Mouse (Mus musculus) MEL (cell line): ENCODE measurements at regions not wholly inside any gene's neighbourhood (a gene's known extent, or its start where the extent isn't known, plus 50 kb on each side); places are given as distances from the start of the nearest gene placed in this dataset.

Experiments
- DNase-seq: peaks from one replicate; pipeline ENCODE4 v3.0.0; 2011; ENCODE audit warnings: low read depth, low spot score
- H3K27ac ChIP-seq: 2 replicates; pipeline ENCODE4 v1.5.1; 2012; ENCODE audit warnings: low read depth, mild to moderate bottlenecking, control low read depth, low read length, moderate library complexity; ENCODE audit not compliant: control insufficient read depth
- H3K27me3 ChIP-seq, 2 experiments: fragments of 150-350 bp in 1 of 2; sonication (generic) in 1 of 2; 2 replicates each; pipeline ENCODE4 v1.6.1; 2012; ENCODE audit warnings: low read length in 2 of 2, mild to moderate bottlenecking in 2 of 2, improper control_type of control experiment in 1 of 2, moderate library complexity in 1 of 2; ENCODE audit not compliant: insufficient read depth in 2 of 2, control insufficient read depth in 1 of 2
- H3K36me3 ChIP-seq, 2 experiments: 2 replicates each; pipeline ENCODE4 v1.6.1; 2012 to 2014; ENCODE audit warnings: low read length in 2 of 2, improper control_type of control experiment in 1 of 2, inconsistent platforms in 1 of 2, mild to moderate bottlenecking in 1 of 2; ENCODE audit not compliant: insufficient read depth in 2 of 2, control insufficient read depth in 1 of 2
- H3K4me1 ChIP-seq, 2 experiments: fragments of 150-350 bp in 1 of 2; sonication (generic) in 1 of 2; 2 replicates each; pipeline ENCODE4 v1.6.1; 2012; ENCODE audit warnings: low read length in 2 of 2, improper control_type of control experiment in 1 of 2, mild to moderate bottlenecking in 1 of 2; ENCODE audit not compliant: insufficient read depth in 2 of 2, control insufficient read depth in 1 of 2
- H3K4me3 ChIP-seq, 2 experiments: fragments of 150-350 bp in 1 of 2; sonication (generic) in 1 of 2; 2 replicates each; pipeline ENCODE4 v1.5.1; 2012; ENCODE audit warnings: low read depth in 2 of 2, low read length in 2 of 2, mild to moderate bottlenecking in 2 of 2, moderate library complexity in 2 of 2, control low read depth in 1 of 2, improper control_type of control experiment in 1 of 2; ENCODE audit not compliant: control insufficient read depth in 1 of 2, insufficient read depth in 1 of 2
- H3K79me2 ChIP-seq: 2 replicates; pipeline ENCODE4 v1.6.1; 2012; ENCODE audit warnings: mild to moderate bottlenecking, low read length, moderate library complexity; ENCODE audit not compliant: control insufficient read depth, poor library complexity, insufficient read depth
- H3K9ac ChIP-seq: 2 replicates; pipeline ENCODE4 v1.6.1; 2012; ENCODE audit warnings: low read depth, mild to moderate bottlenecking, control low read depth, low read length, moderate library complexity; ENCODE audit not compliant: control insufficient read depth, poor library complexity, severe bottlenecking
- H3K9me3 ChIP-seq: fragments of 150-350 bp; sonication (generic); replicated peaks from 2 replicates; pipeline ENCODE4 v1.6.1; 2012; ENCODE audit warnings: mild to moderate bottlenecking, low read length, improper control_type of control experiment, moderate library complexity; ENCODE audit not compliant: insufficient read depth
- BHLHE40 ChIP-seq: IDR thresholded peaks from 2 replicates; pipeline ENCODE4 v1.6.1; 2012; ENCODE audit warnings: low read depth, mild to moderate bottlenecking, inconsistent platforms, low read length, improper control_type of control experiment, borderline replicate concordance
- CTCF ChIP-seq, 3 experiments: IDR thresholded peaks in 2 of 3; conservative IDR thresholded peaks in 1 of 3; 2 replicates each; pipeline ENCODE4 v1.5.1; 2011 to 2012; ENCODE audit warnings: low read length in 3 of 3, low read depth in 2 of 3, mild to moderate bottlenecking in 2 of 3, improper control_type of control experiment in 1 of 3, inconsistent platforms in 1 of 3, mixed read lengths in 1 of 3, moderate library complexity in 1 of 3; ENCODE audit not compliant: control insufficient read depth in 1 of 3, insufficient read depth in 1 of 3, poor library complexity in 1 of 3, severe bottlenecking in 1 of 3
- E2F4 ChIP-seq: IDR thresholded peaks from 2 replicates; pipeline ENCODE4 v1.6.1; 2011; ENCODE audit warnings: low read depth, low read length, improper control_type of control experiment, borderline replicate concordance
- ELF1 ChIP-seq: IDR thresholded peaks from 2 replicates; pipeline ENCODE4 v1.6.1; 2014; ENCODE audit warnings: low read depth, mild to moderate bottlenecking, inconsistent platforms, low read length, improper control_type of control experiment, moderate library complexity
- EP300 ChIP-seq, 2 experiments: IDR thresholded peaks; 2 replicates each; pipeline ENCODE4 v1.6.1; 2011; ENCODE audit warnings: improper control_type of control experiment in 2 of 2, low read length in 2 of 2, low read depth in 1 of 2, mild to moderate bottlenecking in 1 of 2
- KAT2A ChIP-seq: conservative IDR thresholded peaks from 2 replicates; pipeline ENCODE4 v1.6.1; 2012; ENCODE audit warnings: low read depth, low read length, improper control_type of control experiment, inconsistent platforms
- MAFK ChIP-seq: IDR thresholded peaks from 2 replicates; pipeline ENCODE4 v1.6.1; 2011; ENCODE audit warnings: low read depth, mild to moderate bottlenecking, low read length, improper control_type of control experiment, borderline replicate concordance
- MAZ ChIP-seq: IDR thresholded peaks from 2 replicates; pipeline ENCODE4 v1.6.1; 2012; ENCODE audit warnings: low read depth, mild to moderate bottlenecking, inconsistent platforms, low read length, improper control_type of control experiment
- MEF2A ChIP-seq: IDR thresholded peaks from 2 replicates; pipeline ENCODE4 v1.6.1; 2014; ENCODE audit warnings: low read depth, mild to moderate bottlenecking, inconsistent platforms, low read length, improper control_type of control experiment; ENCODE audit not compliant: poor library complexity, insufficient replicate concordance, severe bottlenecking; ENCODE audit errors: extremely low read depth
- MXI1 ChIP-seq: IDR thresholded peaks from 2 replicates; pipeline ENCODE4 v1.6.1; 2011; ENCODE audit warnings: mild to moderate bottlenecking, low read depth, low read length, improper control_type of control experiment
- MYC ChIP-seq: IDR thresholded peaks from 2 replicates; pipeline ENCODE4 v1.6.1; 2011; ENCODE audit warnings: low read depth, mild to moderate bottlenecking, low read length, improper control_type of control experiment, moderate library complexity
- NELFE ChIP-seq: IDR thresholded peaks from 2 replicates; pipeline ENCODE4 v1.6.1; 2011; ENCODE audit warnings: low read depth, low read length, improper control_type of control experiment
- RAD21 ChIP-seq: IDR thresholded peaks from 2 replicates; pipeline ENCODE4 v1.6.1; 2011; ENCODE audit warnings: mild to moderate bottlenecking, low read depth, low read length, improper control_type of control experiment
- SMC3 ChIP-seq: IDR thresholded peaks from 2 replicates; pipeline ENCODE4 v1.6.1; 2011; ENCODE audit warnings: low read depth, low read length, improper control_type of control experiment
- USF1 ChIP-seq: IDR thresholded peaks from 2 replicates; pipeline ENCODE4 v1.6.1; 2014; ENCODE audit warnings: low read depth, mild to moderate bottlenecking, inconsistent platforms, low read length, improper control_type of control experiment, moderate library complexity
- USF2 ChIP-seq, 2 experiments: IDR thresholded peaks; 2 replicates each; pipeline ENCODE4 v1.6.1; 2011 to 2012; ENCODE audit warnings: improper control_type of control experiment in 2 of 2, low read length in 2 of 2, borderline replicate concordance in 1 of 2, inconsistent platforms in 1 of 2, low read depth in 1 of 2, mild to moderate bottlenecking in 1 of 2; ENCODE audit not compliant: insufficient read depth in 1 of 2
- ZC3H11A ChIP-seq: IDR thresholded peaks from 2 replicates; pipeline ENCODE4 v1.6.1; 2012; ENCODE audit warnings: low read depth, mild to moderate bottlenecking, inconsistent platforms, low read length, improper control_type of control experiment

DNA sequence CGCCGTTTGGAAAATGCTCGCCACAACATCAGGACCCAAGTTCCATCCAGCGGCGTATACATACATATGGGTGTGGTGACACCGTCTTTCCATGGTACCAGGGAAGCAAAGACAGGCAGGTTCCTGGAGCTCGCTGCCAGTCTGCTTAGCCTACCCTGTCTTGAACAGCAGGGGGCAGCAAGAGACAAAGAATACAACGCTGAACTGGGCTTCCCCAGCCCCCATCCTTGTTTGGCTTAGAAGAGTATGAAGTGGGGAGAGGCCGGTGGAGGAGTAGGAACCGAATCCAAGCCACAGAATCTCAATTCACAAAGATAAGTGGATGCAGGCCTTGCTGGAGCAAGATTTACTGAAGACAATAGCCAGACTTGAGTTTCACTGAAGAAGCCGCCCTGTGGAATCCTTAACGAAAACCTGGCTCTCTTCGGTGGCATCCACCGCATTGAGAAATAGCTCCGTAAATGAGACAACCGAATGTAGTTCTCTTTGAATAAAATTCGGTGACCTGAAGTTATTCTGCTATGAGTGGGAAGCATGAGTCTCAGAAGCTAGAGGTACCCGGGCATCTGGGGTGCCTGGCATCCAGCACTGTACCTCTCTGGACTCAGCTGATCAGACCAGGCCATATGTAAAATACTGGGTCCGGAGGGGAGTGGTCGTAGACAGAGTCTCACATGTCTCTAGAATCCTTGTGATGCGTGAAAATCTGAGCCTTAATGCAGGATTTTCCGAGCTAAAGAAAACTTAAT, 203.0 kb downstream of the Spata18 start:
- Histone ChIP-seq H3K27ac (no peak overlapping the region), H3K4me1 (no peaks in the 10 kb centered on the region)
- TF ChIP-seq EP300 (IDR thresholded peaks at IDR 0.05; ENCODE audit: low read depth in 1 of 2, low read length in 2 of 2): no peak
- TF ChIP-seq MAZ: no peak
- peak; percentile 35; the same call in 1 of the 2 replicates for TF ChIP-seq SMC3
- peak; percentile 43 for TF ChIP-seq RAD21
- TF ChIP-seq CTCF (IDR thresholded peaks at IDR 0.05 in 2 of 3, conservative IDR thresholded peaks at IDR 0.05 in 1 of 3; ENCODE audit: control insufficient read depth in 1 of 3, insufficient read depth in 1 of 3, low read depth in 2 of 3, low read length in 3 of 3, poor library complexity in 1 of 3, severe bottlenecking in 1 of 3): peak in 2 of 3 experiments; percentile 36 to 38; a peak in 4 of 6 replicates
- no peak for TF ChIP-seq ELF1
- no peak for TF ChIP-seq BHLHE40
- TF ChIP-seq USF2 (IDR thresholded peaks at IDR 0.05; ENCODE audit: borderline replicate concordance in 1 of 2, insufficient read depth in 1 of 2, low read depth in 1 of 2, low read length in 2 of 2): no peak
- TF ChIP-seq KAT2A: no peak
- TF ChIP-seq MYC: no peak
- no peak for TF ChIP-seq MEF2A
- TF ChIP-seq, all 39 proteins: peak for 3
- Histone ChIP-seq H3K4me3 (no peak overlapping the region), H3K9me3 (no peaks in the 10 kb centered on the region), H3K79me2 (no peaks in the 10 kb centered on the region), H3K36me3 (no peaks in the 10 kb centered on the region), H3K9ac (no peak overlapping the region), H3K27me3 (no peaks in the 10 kb centered on the region; a peak in 1 of 4 replicates)
- peak; percentile 37 for DNase-seq

DNA sequence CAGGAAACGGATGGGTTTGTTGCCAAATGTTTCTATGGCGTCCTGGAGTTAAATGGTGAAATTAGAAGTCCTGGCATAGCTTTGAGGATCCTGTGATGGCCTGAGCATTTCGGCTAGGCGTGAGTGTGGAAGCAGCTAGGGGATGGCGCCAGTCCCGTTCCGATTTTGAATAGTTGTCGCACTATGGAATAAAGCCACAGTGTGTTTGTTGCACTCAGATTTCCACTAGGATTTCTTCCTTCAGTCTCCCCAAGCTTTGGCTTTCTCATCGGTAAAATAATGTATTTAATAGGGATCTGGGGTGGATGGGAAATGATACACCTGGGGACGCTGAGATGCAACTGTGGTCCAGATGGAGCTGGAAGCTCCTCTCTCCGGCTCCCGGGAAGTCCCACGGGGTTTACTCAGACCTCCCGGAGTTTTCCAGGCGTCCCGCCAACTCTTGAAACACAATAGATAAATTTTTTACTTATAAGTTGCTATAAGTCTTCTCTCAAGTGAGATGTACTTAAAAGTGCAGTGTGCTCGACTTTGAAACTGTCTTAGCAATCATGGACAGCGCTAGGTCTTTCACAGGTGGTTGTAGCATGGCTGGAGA, 203.7 kb downstream of the Spata18 start:
- Histone ChIP-seq H3K79me2 (no peaks in the 10 kb centered on the region), H3K9me3 (no peaks in the 10 kb centered on the region), H3K4me3 (no peak overlapping the region), H3K36me3 (no peaks in the 10 kb centered on the region), H3K27me3 (no peaks in the 10 kb centered on the region; a peak in 1 of 4 replicates), H3K9ac (no peak overlapping the region), H3K27ac (no peak overlapping the region), H3K4me1 (no peaks in the 10 kb centered on the region)
- no peak for DNase-seq
- TF ChIP-seq CTCF (IDR thresholded peaks at IDR 0.05 in 2 of 3, conservative IDR thresholded peaks at IDR 0.05 in 1 of 3; ENCODE audit: control insufficient read depth in 1 of 3, insufficient read depth in 1 of 3, low read depth in 2 of 3, low read length in 3 of 3, poor library complexity in 1 of 3, severe bottlenecking in 1 of 3) (no peak), MXI1 (no peak), ZC3H11A (no peak), ELF1 (no peak), NELFE (no peak), E2F4 (no peak), USF1 (no peak), MAZ (no peak), MAFK (no peak)
